In genomic region chr3:104643810-104644270, GRCm38 (mm10) we compare ENCODE assay signal across 8 mouse cellular contexts. TPM values are rescaled to one million over a fixed set of nuclear protein-coding genes. Genes with fewer than 3 reads are reported as not detected.
A peak's percentile ranks its signal among the peaks of the same experiment; 100 is the strongest.
DNase-seq lines count a peak whose midpoint lies in the region; ATAC-seq and TF ChIP-seq lines count a peak whose summit lies in the region.
"Had no signal": no experiment of that assay in that cellular context is flagged by ENCODE, and none has a peak within 500 bp of the region (broad histone marks: within the 10 kb centered on the region; RNA-seq: fewer than 3 reads in every experiment).

No protein-coding gene starts in this region.

- no peak overlapping the region for H3K9ac ChIP-seq in ES-Bruce4 (ENCODE audit: low read depth, poor library complexity, severe bottlenecking)
- H3K9ac ChIP-seq in heart, embryonic 13.5 days = no peak overlapping the region
- H3K9ac ChIP-seq in liver, embryonic 16.5 days (ENCODE audit: low read depth, low read length) = no peak overlapping the region
- H3K9ac ChIP-seq: limb, embryonic 13.5 days had no signal

- H3K9me3 ChIP-seq in ES-Bruce4 (replicated peaks; ENCODE audit: control insufficient read depth, insufficient read depth, low read length, poor library complexity, severe bottlenecking) = no peaks in the 10 kb centered on the region
- no peaks in the 10 kb centered on the region for H3K9me3 ChIP-seq in heart, embryonic 13.5 days
- no peaks in the 10 kb centered on the region for H3K9me3 ChIP-seq in liver, embryonic 16.5 days (replicated peaks; ENCODE audit: control insufficient read depth, low read length)
- H3K9me3 ChIP-seq: limb, embryonic 13.5 days had no signal

- no peak overlapping the region for H3K4me3 ChIP-seq in ES-Bruce4 (ENCODE audit: low read depth, low read length)
- H3K4me3 ChIP-seq in heart, embryonic 13.5 days = no peak overlapping the region
- H3K4me3 ChIP-seq in liver, embryonic 16.5 days (ENCODE audit: low read depth, low read length) = peak overlapping the region; percentile 9; the same call in 1 of the 2 replicates
- H3K4me3 ChIP-seq: limb, embryonic 13.5 days had no signal

- H3K4me1 ChIP-seq in ES-Bruce4 (ENCODE audit: control insufficient read depth, insufficient read depth, low read length) = no peaks in the 10 kb centered on the region
- H3K4me1 ChIP-seq in heart, embryonic 13.5 days = peaks cover 54% of the 10 kb centered on the region
- H3K4me1 ChIP-seq in liver, embryonic 16.5 days (ENCODE audit: control insufficient read depth, low read depth, low read length) = peaks cover 53% of the 10 kb centered on the region

- no peak for TF ChIP-seq POLR2A in ES-Bruce4 (IDR thresholded peaks at IDR 0.05; ENCODE audit: insufficient read depth, low read length)

- no peak overlapping the region for H3K27ac ChIP-seq in ES-Bruce4 (ENCODE audit: insufficient read depth, low read length)
- 0 out of 2 replicates have a peak overlapping the region, but pooled peaks have one; percentile 24 for H3K27ac ChIP-seq in heart, embryonic 13.5 days (replicated peaks)
- H3K27ac ChIP-seq in liver, embryonic 16.5 days (ENCODE audit: low read length) = peak overlapping the region; percentile 75
- H3K27ac ChIP-seq: limb, embryonic 13.5 days had no signal

- WGBS in heart, embryonic 13.5 days = 9% methylated on average over 2 of the region's 2 CpGs
- WGBS in liver, embryonic 16.5 days (ENCODE audit: insufficient replicate concordance) = 1% methylated on average over 2 of the region's 2 CpGs

- no peaks in the 10 kb centered on the region for H3K27me3 ChIP-seq in ES-Bruce4 (ENCODE audit: control insufficient read depth, insufficient read depth, low read length, poor library complexity, severe bottlenecking)
- no peaks in the 10 kb centered on the region for H3K27me3 ChIP-seq in heart, embryonic 13.5 days (replicated peaks)
- no peaks in the 10 kb centered on the region for H3K27me3 ChIP-seq in liver, embryonic 16.5 days (ENCODE audit: control insufficient read depth, insufficient read depth, low read depth, low read length)
- H3K27me3 ChIP-seq: limb, embryonic 13.5 days had no signal

- no peak for ATAC-seq in heart, embryonic 13.5 days (ENCODE audit: extremely low read depth, insufficient number of reproducible peaks, low FRiP score, low TSS enrichment)
- peak; percentile 70 for ATAC-seq in liver, embryonic 16.5 days (ENCODE audit: low read depth)

- peak; percentile 80 for DNase-seq in adipocyte (ENCODE audit: low spot score)
- DNase-seq in embryo, embryonic 11 days = peak; percentile 68
- DNase-seq in kidney, postnatal 14 days = peak; percentile 77
- DNase-seq in retina, postnatal 1 day = peak; percentile 70

- H3K36me3 ChIP-seq in ES-Bruce4 (ENCODE audit: control insufficient read depth, insufficient read depth, low read length, poor library complexity, severe bottlenecking) = peaks cover 3% of the 10 kb centered on the region; the same call in 1 of the 2 replicates
- H3K36me3 ChIP-seq in heart, embryonic 13.5 days = no peaks in the 10 kb centered on the region
- H3K36me3 ChIP-seq in liver, embryonic 16.5 days (ENCODE audit: control insufficient read depth, insufficient read depth) = peaks cover 2% of the 10 kb centered on the region; the same call in 1 of the 2 replicates
- H3K36me3 ChIP-seq: limb, embryonic 13.5 days had no signal

- no peak overlapping the region for H3K4me2 ChIP-seq in heart, embryonic 13.5 days
- H3K4me2 ChIP-seq in liver, embryonic 16.5 days (ENCODE audit: low read depth, low read length) = peak overlapping the region; percentile 48
- H3K4me2 ChIP-seq: limb, embryonic 13.5 days had no signal

- TF ChIP-seq CTCF in ES-Bruce4 (IDR thresholded peaks at IDR 0.05; ENCODE audit: low read depth, low read length) = peak; percentile 51

- no peak for TF ChIP-seq EP300 in ES-Bruce4 (IDR thresholded peaks at IDR 0.05; ENCODE audit: insufficient read depth, low read depth, low read length)

RNA-seq across cellular contexts. Expression of gene Slc16a1, which starts 5.4 kb away (rescaled TPM):
- 78.7 and 87.2 TPM in 2 replicates for polyA plus RNA-seq in ES-Bruce4 (2011; ENCODE audit: insufficient read depth, insufficient read length, low read depth, missing spikeins)
- polyA plus RNA-seq in heart, embryonic 13.5 days (2015; fragmentation: Nextera tagmentation; extraction: Ambion mirVana) = 65.4 and 70.4 TPM in 2 replicates
- 87.4 and 87.5 TPM in 2 replicates for polyA plus RNA-seq in liver, embryonic 16.5 days (2015; fragmentation: Nextera tagmentation; extraction: Ambion mirVana)
